Mouse (Mus musculus) heart, embryonic 14.5 days (tissue): ENCODE measurements around the gene Trmt112. TPM values are rescaled to one million over a fixed set of nuclear protein-coding genes. Genes with fewer than 3 reads are reported as not detected.

Source experiments
- ATAC-seq: fragments of 200-750 bp; cut with Nextera tagmentation; 2 replicates; pipeline ENCODE4 v1.8.0; 2017; ENCODE audit warnings: low read depth, moderate TSS enrichment; ENCODE audit not compliant: insufficient number of reproducible peaks, insufficient read depth, low FRiP score
- H3K27ac ChIP-seq, 2 experiments: fragments of 200-500 bp in 1 of 2; fragments of 300-500 bp in 1 of 2; sonication (generic) in 1 of 2; replicated peaks in 1 of 2; 2 replicates each; pipeline ENCODE4 v1.5.1; 2012 to 2014; ENCODE audit warnings: low read depth in 2 of 2, low read length in 2 of 2, control low read depth in 1 of 2, mild to moderate bottlenecking in 1 of 2, mixed read lengths in 1 of 2; ENCODE audit not compliant: control insufficient read depth in 1 of 2, insufficient read depth in 1 of 2
- H3K27me3 ChIP-seq: fragments of 300-500 bp; sonication (generic); 2 replicates; pipeline ENCODE4 v1.6.1; 2014; ENCODE audit warnings: mild to moderate bottlenecking, low read length, control low read depth; ENCODE audit not compliant: control insufficient read depth, insufficient read depth
- H3K36me3 ChIP-seq: fragments of 300-500 bp; sonication (generic); 2 replicates; pipeline ENCODE4 v1.6.1; 2014; ENCODE audit warnings: mild to moderate bottlenecking, control low read depth, low read length, mixed read lengths; ENCODE audit not compliant: control insufficient read depth, insufficient read depth
- H3K4me1 ChIP-seq, 2 experiments: fragments of 200-500 bp in 1 of 2; fragments of 300-500 bp in 1 of 2; sonication (generic) in 1 of 2; 2 replicates each; pipeline ENCODE4 v1.6.1; 2012 to 2014; ENCODE audit warnings: low read length in 2 of 2, control low read depth in 1 of 2, mixed read lengths in 1 of 2; ENCODE audit not compliant: control insufficient read depth in 2 of 2, insufficient read depth in 2 of 2
- H3K4me2 ChIP-seq: fragments of 300-500 bp; sonication (generic); 2 replicates; pipeline ENCODE4 v1.6.1; 2014; ENCODE audit warnings: mild to moderate bottlenecking, low read length
- H3K4me3 ChIP-seq, 2 experiments: fragments of 200-500 bp in 1 of 2; fragments of 300-500 bp in 1 of 2; sonication (generic) in 1 of 2; 2 replicates each; pipeline ENCODE4 v1.5.1; 2012 to 2014; ENCODE audit warnings: low read length in 2 of 2, mild to moderate bottlenecking in 2 of 2, control low read depth in 1 of 2, low read depth in 1 of 2, moderate library complexity in 1 of 2; ENCODE audit not compliant: control insufficient read depth in 1 of 2, insufficient read depth in 1 of 2
- H3K9ac ChIP-seq: fragments of 300-500 bp; sonication (generic); 2 replicates; pipeline ENCODE4 v1.6.1; 2014; ENCODE audit warnings: mild to moderate bottlenecking, low read length
- H3K9me3 ChIP-seq: fragments of 300-500 bp; sonication (generic); 2 replicates; pipeline ENCODE4 v1.6.1; 2016; ENCODE audit warnings: low read length, control low read depth; ENCODE audit not compliant: control insufficient read depth
- WGBS: fragments of 180-500 bp; shearing (Covaris S2); extraction: QIAGEN DNeasy Blood & Tissue Kit; methylation state at CpG from one replicate; pipeline ENCODE4 v1.1.7; 2014; 5-methylcytosine and 5-hydroxymethylcytosine counted together
- polyA plus RNA-seq: library from polyadenylated mRNA; unstranded; fragments of >200 nt; fragmentation: Nextera tagmentation; extraction: Ambion mirVana; gene quantifications from 2 replicates; pipeline ENCODE4 v1.2.1, GENCODE M21; 2014

The Trmt112 gene
- 81.9 and 95.0 TPM in 2 replicates for polyA plus RNA-seq

DNA sequence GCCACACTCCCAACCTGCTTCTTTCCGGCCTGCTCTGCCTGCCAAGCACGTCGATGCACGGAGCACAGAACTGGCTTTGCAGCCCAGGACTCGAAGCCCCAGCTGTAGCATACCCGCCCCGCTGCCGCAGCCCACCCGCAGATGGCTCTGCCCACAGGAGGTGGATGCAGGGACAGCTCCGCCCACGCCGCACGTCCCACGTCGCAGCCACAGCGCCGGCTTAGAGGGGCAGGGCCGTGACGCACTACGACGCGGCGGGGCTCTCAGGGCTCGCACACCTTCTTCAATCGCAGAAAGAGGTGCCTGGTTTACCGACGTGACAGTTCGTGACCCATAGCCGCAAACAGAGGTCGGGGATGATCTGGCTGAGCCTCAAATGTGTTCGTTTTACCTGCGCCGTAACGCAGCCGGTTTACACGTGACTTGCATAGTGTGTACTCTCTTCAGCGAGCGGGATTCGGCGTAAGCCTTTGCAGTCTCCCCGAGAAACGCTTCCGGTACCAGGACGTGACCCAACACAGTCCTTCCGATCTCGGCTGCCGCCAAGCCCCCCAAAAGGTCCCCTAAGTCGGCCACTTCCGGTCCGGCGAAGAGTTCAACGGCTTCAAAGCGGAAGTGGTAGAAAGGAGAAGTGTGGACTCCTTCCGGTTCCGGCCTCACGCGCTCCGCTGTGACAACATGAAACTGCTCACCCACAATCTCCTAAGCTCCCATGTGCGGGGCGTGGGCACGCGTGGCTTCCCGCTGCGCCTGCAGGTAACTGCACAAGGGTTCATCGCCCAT, at the start of gene Trmt112, which contains the start of gene Prdx5:
TSS of gene Trmt112 (plus strand) at position 192 of the 783 bp plus-strand sequence.
TSS of gene Prdx5 (minus strand) at position 600 of the 783 bp plus-strand sequence.
- Histone ChIP-seq H3K4me2 (peak within 1 kb of the TSS; percentile 86), H3K9ac (peak within 1 kb of the TSS; percentile 89), H3K36me3 (peaks cover 64% of the 10 kb centered on the region), H3K9me3 (no peaks in the 10 kb centered on the region), H3K27me3 (no peaks in the 10 kb centered on the region), H3K4me1 (peaks cover 6 to 25% of the 10 kb centered on the region in 2 experiments), H3K27ac (peak within 1 kb of the TSS; percentile 99 to 100), H3K4me3 (peak within 1 kb of the TSS; percentile 68 to 73)
- peak; percentile 88 for ATAC-seq
- 0% methylated on average over 64 of the region's 65 CpGs for WGBS

DNA sequence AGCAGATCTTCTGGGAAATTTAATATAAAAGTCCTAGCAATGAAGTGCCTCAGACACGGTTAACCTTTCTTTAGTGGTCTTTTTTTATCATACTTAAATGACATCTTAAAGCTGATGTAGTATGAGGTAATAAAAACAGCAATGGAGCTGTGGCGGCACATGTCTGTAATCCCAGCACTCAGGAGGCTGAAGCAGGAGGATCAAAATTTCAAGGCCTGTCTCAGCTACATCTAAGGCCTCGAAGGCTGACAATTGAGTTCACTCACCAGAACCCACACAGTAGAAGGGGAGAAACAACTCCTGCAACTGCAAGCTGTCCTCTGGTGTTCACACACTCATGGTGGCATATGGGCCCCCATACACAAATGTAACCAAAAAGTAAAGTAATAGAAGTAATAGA, 49.5 kb upstream of the Trmt112 start:
- ATAC-seq, result no peak
- 80% methylated on average over 3 of the region's 3 CpGs for WGBS

DNA sequence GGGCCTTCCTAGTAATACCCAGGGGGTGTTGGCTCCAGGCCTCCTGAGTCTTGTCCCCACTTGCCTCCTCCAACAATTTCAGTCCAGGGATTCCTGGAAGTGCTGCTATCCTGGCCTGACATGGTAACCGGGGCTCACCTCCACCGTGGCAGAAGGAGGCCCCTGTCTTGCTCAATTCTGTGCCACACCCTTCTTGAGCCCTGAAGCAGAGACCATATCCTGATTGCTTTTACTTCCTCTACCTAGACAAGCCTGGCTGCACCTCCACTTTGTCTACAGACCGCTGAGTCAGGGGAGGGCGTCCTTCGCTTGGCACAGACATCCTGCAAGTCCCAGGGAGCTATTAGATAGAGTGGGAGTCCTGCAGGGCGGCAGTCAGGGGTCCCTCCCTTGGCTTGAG, 48.8 kb upstream of the Trmt112 start:
- Histone ChIP-seq H3K9me3 (no peaks in the 10 kb centered on the region), H3K27ac (no peak overlapping the region), H3K9ac (no peak overlapping the region), H3K4me2 (no peak overlapping the region), H3K4me1 (peaks cover 5% of the 10 kb centered on the region in 2 experiments; a peak in 3 of 4 replicates), H3K27me3 (peaks cover 4% of the 10 kb centered on the region; the same call in 1 of the 2 replicates), H3K36me3 (no peaks in the 10 kb centered on the region), H3K4me3 (no peak overlapping the region)
- no peak for ATAC-seq
- WGBS, result 81% methylated on average over 6 of the region's 6 CpGs

More for the DNA sequence above, 49.5 kb upstream of the Trmt112 start:
- no peak overlapping the region for H3K27ac ChIP-seq
- H3K4me1 ChIP-seq, result peaks cover 11 to 12% of the 10 kb centered on the region in 2 experiments; a peak in 3 of 4 replicates
- H3K4me3 ChIP-seq, result no peak overlapping the region
- no peak overlapping the region for H3K4me2 ChIP-seq
- H3K27me3 ChIP-seq, result peaks cover 5% of the 10 kb centered on the region
- H3K36me3 ChIP-seq, result no peaks in the 10 kb centered on the region
- H3K9me3 ChIP-seq, result no peaks in the 10 kb centered on the region
- H3K9ac ChIP-seq, result no peak overlapping the region

DNA sequence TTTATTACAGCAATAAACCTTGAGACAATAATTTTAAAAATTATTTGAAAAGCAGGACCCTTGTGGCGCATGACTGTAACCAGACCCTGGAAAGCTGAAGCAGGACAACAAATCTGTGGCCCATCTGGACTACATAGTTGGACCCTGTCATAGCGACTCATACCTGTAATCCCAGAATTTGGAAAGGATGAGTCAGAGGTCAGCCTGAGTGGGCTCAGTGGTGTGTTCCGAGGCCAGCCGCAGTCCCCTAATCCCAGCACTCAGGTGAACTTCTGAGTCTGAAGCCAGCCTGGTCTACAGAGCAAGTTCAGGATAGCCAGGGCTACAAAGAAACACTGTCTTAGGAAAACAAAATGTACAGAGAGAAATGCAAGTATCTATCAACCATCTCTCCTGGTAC, 48.0 kb upstream of the Trmt112 start:
- H3K4me3 ChIP-seq, result no peak overlapping the region
- H3K27ac ChIP-seq, result no peak overlapping the region
- ATAC-seq, result no peak
- WGBS, result 89% methylated on average over 4 of the region's 4 CpGs
- H3K4me2 ChIP-seq, result no peak overlapping the region
- H3K9ac ChIP-seq, result no peak overlapping the region
- no peaks in the 10 kb centered on the region for H3K9me3 ChIP-seq
- H3K36me3 ChIP-seq, result no peaks in the 10 kb centered on the region
- H3K27me3 ChIP-seq, result no peaks in the 10 kb centered on the region
- peaks cover under 1% of the 10 kb centered on the region in 2 experiments; a peak in 2 of 4 replicates for H3K4me1 ChIP-seq

DNA sequence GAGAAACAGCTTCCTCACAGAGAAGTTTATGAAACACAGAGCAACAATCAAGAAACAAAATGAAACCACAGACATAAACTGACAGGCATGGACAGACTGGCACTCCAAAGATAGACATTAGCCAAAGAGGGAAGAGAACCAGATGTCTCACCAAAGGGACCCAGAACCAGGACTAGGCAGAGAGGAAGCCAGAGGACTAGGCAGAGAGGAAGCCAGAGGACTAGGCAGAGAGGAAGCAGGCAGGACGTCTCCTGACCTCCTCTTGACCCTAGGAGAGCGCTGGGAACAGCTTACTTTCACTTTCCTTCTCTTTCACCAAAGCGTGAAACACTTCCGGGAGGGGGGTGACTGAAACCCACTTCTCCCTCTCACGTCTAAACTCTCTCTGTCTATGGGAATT, 40.1 kb upstream of the Trmt112 start:
- no peaks in the 10 kb centered on the region for H3K36me3 ChIP-seq
- no peaks in the 10 kb centered on the region for H3K4me1 ChIP-seq
- H3K4me3 ChIP-seq, result peak overlapping the region; percentile 20; a peak in 3 of 4 replicates
- no peaks in the 10 kb centered on the region for H3K9me3 ChIP-seq
- no peaks in the 10 kb centered on the region for H3K27me3 ChIP-seq
- peak overlapping the region; percentile 62 for H3K4me2 ChIP-seq
- H3K9ac ChIP-seq, result peak overlapping the region; percentile 60
- WGBS, result 2% methylated on average over 5 of the region's 5 CpGs
- H3K27ac ChIP-seq, result peak overlapping the region; percentile 29 to 45; a peak in 1 of 4 replicates
- ATAC-seq, result no peak

DNA sequence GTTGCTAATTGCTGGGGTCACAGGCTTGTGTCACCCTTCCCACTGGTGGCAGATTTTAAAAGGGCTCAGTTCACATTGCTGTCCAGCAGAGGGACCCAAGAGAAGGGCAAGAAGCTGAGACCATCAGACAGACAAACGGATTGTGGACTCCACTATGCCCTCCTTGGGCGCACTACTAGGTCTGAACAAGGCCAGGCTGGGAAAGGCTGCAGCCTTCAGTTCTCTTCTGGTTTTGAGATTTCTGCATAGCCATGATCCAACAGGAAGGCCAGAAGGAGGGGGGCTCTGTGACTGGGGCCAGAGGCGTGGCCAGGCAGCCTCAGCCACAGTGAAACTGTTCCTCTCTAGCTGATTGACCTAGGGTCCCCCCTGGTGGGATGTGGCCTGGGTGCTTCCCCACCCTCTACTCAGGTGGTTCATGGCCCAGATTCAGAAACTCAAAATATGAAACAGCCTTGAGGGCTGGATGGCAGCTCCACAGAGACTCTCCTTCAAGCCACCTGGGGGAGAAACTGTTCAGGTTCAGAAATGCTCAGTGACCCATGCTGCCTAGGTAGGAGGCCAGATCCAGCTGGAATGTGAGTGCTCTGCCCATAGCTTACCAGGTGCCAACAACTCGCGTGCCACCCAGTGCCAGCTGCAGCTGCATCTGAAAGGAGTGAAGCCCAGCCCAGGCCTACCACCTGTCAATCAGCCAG, 37.8 kb upstream of the Trmt112 start:
- Histone ChIP-seq H3K36me3 (no peaks in the 10 kb centered on the region), H3K4me2 (no peak overlapping the region), H3K4me3 (no peak overlapping the region), H3K27me3 (no peaks in the 10 kb centered on the region), H3K27ac (no peak overlapping the region), H3K9me3 (no peaks in the 10 kb centered on the region), H3K4me1 (no peaks in the 10 kb centered on the region), H3K9ac (no peak overlapping the region)
- WGBS, result 70% methylated on average over 5 of the region's 5 CpGs
- no peak for ATAC-seq

DNA sequence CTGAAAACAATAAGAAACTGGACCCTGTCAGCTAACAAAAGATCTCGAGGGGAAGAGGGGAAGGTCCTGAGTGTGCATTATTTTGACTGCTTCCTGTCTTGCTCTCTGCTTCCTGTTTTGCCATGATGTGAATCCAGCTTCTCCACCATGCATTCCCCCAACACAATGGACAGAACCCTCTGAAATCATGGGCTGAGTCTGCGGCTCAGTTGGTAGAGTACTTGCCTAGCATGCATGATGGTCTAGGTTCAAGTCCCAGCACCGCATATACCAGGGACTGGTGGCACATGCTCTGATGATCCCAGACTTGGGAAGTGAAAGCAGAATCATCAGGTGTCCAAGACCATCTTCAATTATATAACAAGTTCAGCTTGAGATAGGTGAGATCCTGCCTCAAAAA, 36.8 kb upstream of the Trmt112 start:
- no peak overlapping the region for H3K4me2 ChIP-seq
- ATAC-seq, result no peak
- H3K36me3 ChIP-seq, result no peaks in the 10 kb centered on the region
- H3K4me3 ChIP-seq, result no peak overlapping the region
- no peak overlapping the region for H3K27ac ChIP-seq
- H3K9me3 ChIP-seq, result no peaks in the 10 kb centered on the region
- no peaks in the 10 kb centered on the region for H3K27me3 ChIP-seq
- 68% methylated on average over 3 of the region's 3 CpGs for WGBS
- H3K4me1 ChIP-seq, result no peaks in the 10 kb centered on the region
- H3K9ac ChIP-seq, result no peak overlapping the region
